Mouse (Mus musculus) heart, postnatal 0 days (tissue): ENCODE results near the gene Dyrk3.

Source experiments
- CTCF ChIP-seq: IDR thresholded peaks from 2 replicates; pipeline ENCODE4 v1.5.1; 2016; ENCODE audit warnings: antibody characterized with exemption, control low read depth, low read depth
- EP300 ChIP-seq: IDR thresholded peaks from 2 replicates; pipeline ENCODE4 v1.6.1; 2016; ENCODE audit warnings: antibody characterized with exemption, low read depth

DNA sequence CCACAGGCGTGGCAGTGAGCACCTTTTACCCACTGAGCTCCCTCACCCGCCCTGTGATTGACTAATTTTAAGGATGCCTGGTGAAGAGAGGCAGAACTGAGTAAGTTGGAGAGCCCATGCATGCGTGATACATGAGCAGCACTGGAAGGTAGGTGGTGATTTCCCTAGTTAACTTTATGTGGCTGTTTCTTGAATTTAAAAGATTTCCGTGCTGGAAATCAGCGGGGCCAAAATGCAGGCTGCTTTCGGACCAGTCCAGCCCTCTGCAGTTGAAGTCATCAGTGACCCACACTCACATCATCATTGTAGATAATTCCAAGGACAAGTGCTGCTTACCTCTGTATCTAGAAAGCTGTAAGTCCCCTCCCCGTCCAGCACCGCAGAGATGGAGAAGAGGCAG, 37.7 kb upstream of the Dyrk3 start:
- no peak for TF ChIP-seq CTCF
- TF ChIP-seq EP300 = no peak
